Mouse (Mus musculus): ENCODE measurements at regions not wholly inside any gene's neighbourhood (a gene's known extent, or its start where the extent isn't known, plus 50 kb on each side); places are given as distances from the start of the nearest gene placed in this dataset.

GRCm38 (mm10) chr15:62171167-62171566 is 1248.4 kb upstream of the A1bg start:
- Histone ChIP-seq H3K4me3 (no peak overlapping the region), H3K79me2 (ENCODE audit: control insufficient read depth, insufficient read depth) (peaks cover 38% of the 10 kb centered on the region), H3K27me3 (ENCODE audit: control insufficient read depth, insufficient read depth, insufficient read length) (no peaks in the 10 kb centered on the region), H3K4me2 (ENCODE audit: low read depth) (no peak overlapping the region), H3ac (ENCODE audit: control insufficient read depth, insufficient read length) (no peak overlapping the region), H3K36me3 (ENCODE audit: control insufficient read depth, insufficient read depth) (peaks cover 13% of the 10 kb centered on the region)
- TF ChIP-seq MYOG (IDR thresholded peaks at IDR 0.05; ENCODE audit: control insufficient read depth in 1 of 3, insufficient read depth in 1 of 3, insufficient read length in 2 of 3, low read depth in 2 of 3) (no peak), USF1 (IDR thresholded peaks at IDR 0.05; ENCODE audit: low read depth) (no peak), SRF (IDR thresholded peaks at IDR 0.05; ENCODE audit: control insufficient read depth, insufficient read length, low read depth) (no peak), POLR2AphosphoS2 (IDR thresholded peaks at IDR 0.05; ENCODE audit: insufficient read length, low read depth) (no peak), REST (IDR thresholded peaks at IDR 0.05; ENCODE audit: insufficient read depth, insufficient read length) (no peak), TCF3 (IDR thresholded peaks at IDR 0.05; ENCODE audit: insufficient read length, low read depth) (no peak)

GRCm38 (mm10) chr15:62170337-62170736 is 1247.5 kb upstream of the A1bg start:
- Histone ChIP-seq H3ac (ENCODE audit: control insufficient read depth, insufficient read length) (no peak overlapping the region), H3K4me3 (no peak overlapping the region), H3K27me3 (ENCODE audit: control insufficient read depth, insufficient read depth, insufficient read length) (no peaks in the 10 kb centered on the region), H3K79me2 (ENCODE audit: control insufficient read depth, insufficient read depth) (peaks cover 38% of the 10 kb centered on the region), H3K36me3 (ENCODE audit: control insufficient read depth, insufficient read depth) (peaks cover 10% of the 10 kb centered on the region), H3K4me2 (ENCODE audit: low read depth) (no peak overlapping the region)
- TF ChIP-seq MAX (IDR thresholded peaks at IDR 0.05; ENCODE audit: low read depth): no peak
- no peak for TF ChIP-seq USF1 (IDR thresholded peaks at IDR 0.05; ENCODE audit: low read depth)
- TF ChIP-seq SRF (IDR thresholded peaks at IDR 0.05; ENCODE audit: control insufficient read depth, insufficient read length, low read depth): no peak
- TF ChIP-seq POLR2A (IDR thresholded peaks at IDR 0.05; ENCODE audit: insufficient read length, low read depth): no peak
- no peak for TF ChIP-seq TCF3 (IDR thresholded peaks at IDR 0.05; ENCODE audit: insufficient read length, low read depth)
- TF ChIP-seq E2F4 (IDR thresholded peaks at IDR 0.05; ENCODE audit: insufficient read depth): no peak
- TF ChIP-seq MYOD1 (IDR thresholded peaks at IDR 0.05; ENCODE audit: control insufficient read depth in 1 of 3, insufficient read length in 2 of 3, low read depth in 2 of 3): no peak
- TF ChIP-seq POLR2AphosphoS2 (IDR thresholded peaks at IDR 0.05; ENCODE audit: insufficient read length, low read depth): no peak

DNA sequence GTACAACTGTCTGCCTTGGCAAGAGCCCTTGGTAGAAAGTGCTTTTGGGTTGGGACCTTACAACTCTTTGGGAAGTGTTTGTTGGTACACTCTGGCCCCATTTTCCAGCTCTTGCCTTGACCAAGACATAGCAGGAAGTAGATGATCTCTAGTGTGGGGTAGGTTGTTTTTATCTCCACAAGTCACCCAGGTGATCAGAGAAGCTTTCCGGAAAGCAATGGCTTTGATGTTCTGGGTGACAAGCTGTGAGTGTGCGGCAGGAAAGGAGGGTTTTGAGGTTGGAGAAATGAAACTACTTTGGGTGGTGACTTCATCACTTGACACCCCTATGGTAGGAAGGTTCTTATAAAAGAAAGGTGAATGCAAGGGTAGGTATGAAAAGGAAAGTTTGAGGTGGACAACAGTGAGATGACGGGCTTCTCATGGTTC is 1246.8 kb upstream of the A1bg start:
- Histone ChIP-seq H3K27me3 (ENCODE audit: control insufficient read depth, insufficient read depth, insufficient read length) (no peaks in the 10 kb centered on the region), H3K4me2 (ENCODE audit: low read depth) (no peak overlapping the region), H3ac (ENCODE audit: control insufficient read depth, insufficient read length) (no peak overlapping the region), H3K36me3 (ENCODE audit: control insufficient read depth, insufficient read depth) (peaks cover 10% of the 10 kb centered on the region), H3K79me2 (ENCODE audit: control insufficient read depth, insufficient read depth) (peaks cover 38% of the 10 kb centered on the region), H3K4me3 (no peak overlapping the region)
- TF ChIP-seq SRF (IDR thresholded peaks at IDR 0.05; ENCODE audit: control insufficient read depth, insufficient read length, low read depth): no peak
- no peak for TF ChIP-seq E2F4 (IDR thresholded peaks at IDR 0.05; ENCODE audit: insufficient read depth)
- TF ChIP-seq MYOG (IDR thresholded peaks at IDR 0.05; ENCODE audit: control insufficient read depth in 1 of 3, insufficient read depth in 1 of 3, insufficient read length in 2 of 3, low read depth in 2 of 3): no peak
- no peak for TF ChIP-seq POLR2AphosphoS2 (IDR thresholded peaks at IDR 0.05; ENCODE audit: insufficient read length, low read depth)
- no peak for TF ChIP-seq USF1 (IDR thresholded peaks at IDR 0.05; ENCODE audit: low read depth)
- no peak for TF ChIP-seq CEBPB (IDR thresholded peaks at IDR 0.05; ENCODE audit: insufficient read depth, poor library complexity, severe bottlenecking)
- no peak for TF ChIP-seq POLR2A (IDR thresholded peaks at IDR 0.05; ENCODE audit: insufficient read length, low read depth)
- no peak for TF ChIP-seq TCF12 (IDR thresholded peaks at IDR 0.05; ENCODE audit: insufficient read depth, poor library complexity, severe bottlenecking)
- TF ChIP-seq REST (IDR thresholded peaks at IDR 0.05; ENCODE audit: insufficient read depth, insufficient read length): no peak
- no peak for TF ChIP-seq MYOD1 (IDR thresholded peaks at IDR 0.05; ENCODE audit: control insufficient read depth in 1 of 3, insufficient read length in 2 of 3, low read depth in 2 of 3)
- no peak for TF ChIP-seq TCF3 (IDR thresholded peaks at IDR 0.05; ENCODE audit: insufficient read length, low read depth)
- no peak for TF ChIP-seq MAX (IDR thresholded peaks at IDR 0.05; ENCODE audit: low read depth)

GRCm38 (mm10) chr15:62168958-62169590 is 1246.3 kb upstream of the A1bg start:
- H3ac ChIP-seq (ENCODE audit: control insufficient read depth, insufficient read length): no peak overlapping the region
- no peak for TF ChIP-seq POLR2A (IDR thresholded peaks at IDR 0.05; ENCODE audit: insufficient read length, low read depth)
- no peak for TF ChIP-seq TCF12 (IDR thresholded peaks at IDR 0.05; ENCODE audit: insufficient read depth, poor library complexity, severe bottlenecking)
- TF ChIP-seq E2F4 (IDR thresholded peaks at IDR 0.05; ENCODE audit: insufficient read depth): no peak
- no peak for TF ChIP-seq SRF (IDR thresholded peaks at IDR 0.05; ENCODE audit: control insufficient read depth, insufficient read length, low read depth)
- no peak for TF ChIP-seq REST (IDR thresholded peaks at IDR 0.05; ENCODE audit: insufficient read depth, insufficient read length)
- TF ChIP-seq TCF3 (IDR thresholded peaks at IDR 0.05; ENCODE audit: insufficient read length, low read depth): no peak
- TF ChIP-seq CEBPB (IDR thresholded peaks at IDR 0.05; ENCODE audit: insufficient read depth, poor library complexity, severe bottlenecking): no peak
- no peak for TF ChIP-seq USF1 (IDR thresholded peaks at IDR 0.05; ENCODE audit: low read depth)
- no peak for TF ChIP-seq MYOD1 (IDR thresholded peaks at IDR 0.05; ENCODE audit: control insufficient read depth in 1 of 3, insufficient read length in 2 of 3, low read depth in 2 of 3)
- no peak for TF ChIP-seq MAX (IDR thresholded peaks at IDR 0.05; ENCODE audit: low read depth)
- TF ChIP-seq MYOG (IDR thresholded peaks at IDR 0.05; ENCODE audit: control insufficient read depth in 1 of 3, insufficient read depth in 1 of 3, insufficient read length in 2 of 3, low read depth in 2 of 3): no peak
- TF ChIP-seq POLR2AphosphoS2 (IDR thresholded peaks at IDR 0.05; ENCODE audit: insufficient read length, low read depth): no peak
- no peak overlapping the region for H3K4me3 ChIP-seq
- H3K79me2 ChIP-seq (ENCODE audit: control insufficient read depth, insufficient read depth): peaks cover 38% of the 10 kb centered on the region
- H3K36me3 ChIP-seq (ENCODE audit: control insufficient read depth, insufficient read depth): peaks cover 10% of the 10 kb centered on the region
- no peaks in the 10 kb centered on the region for H3K27me3 ChIP-seq (ENCODE audit: control insufficient read depth, insufficient read depth, insufficient read length)
- no peak overlapping the region for H3K4me2 ChIP-seq (ENCODE audit: low read depth)

GRCm38 (mm10) chr15:62168522-62168921 is 1245.7 kb upstream of the A1bg start:
- H3K36me3 ChIP-seq (ENCODE audit: control insufficient read depth, insufficient read depth): peaks cover 10% of the 10 kb centered on the region

More at GRCm38 (mm10) chr15:62168522-62168921, 1245.7 kb upstream of the A1bg start:
- Histone ChIP-seq H3K79me2 (ENCODE audit: control insufficient read depth, insufficient read depth) (peaks cover 38% of the 10 kb centered on the region), H3K4me3 (no peak overlapping the region), H3K4me2 (ENCODE audit: low read depth) (no peak overlapping the region), H3K27me3 (ENCODE audit: control insufficient read depth, insufficient read depth, insufficient read length) (no peaks in the 10 kb centered on the region), H3ac (ENCODE audit: control insufficient read depth, insufficient read length) (no peak overlapping the region)
- TF ChIP-seq E2F4 (IDR thresholded peaks at IDR 0.05; ENCODE audit: insufficient read depth) (no peak), POLR2AphosphoS2 (IDR thresholded peaks at IDR 0.05; ENCODE audit: insufficient read length, low read depth) (no peak), USF1 (IDR thresholded peaks at IDR 0.05; ENCODE audit: low read depth) (no peak), REST (IDR thresholded peaks at IDR 0.05; ENCODE audit: insufficient read depth, insufficient read length) (no peak), TCF3 (IDR thresholded peaks at IDR 0.05; ENCODE audit: insufficient read length, low read depth) (no peak), TCF12 (IDR thresholded peaks at IDR 0.05; ENCODE audit: insufficient read depth, poor library complexity, severe bottlenecking) (no peak), SRF (IDR thresholded peaks at IDR 0.05; ENCODE audit: control insufficient read depth, insufficient read length, low read depth) (no peak)
